Mouse (Mus musculus) cerebellum, adult 9-10 months (tissue): Measurements from ENCODE around the gene Cactin.

ENCODE experiments used
- DNase-seq: peaks from one replicate; pipeline ENCODE4 v3.0.0; 2022

Gene Cactin

DNA sequence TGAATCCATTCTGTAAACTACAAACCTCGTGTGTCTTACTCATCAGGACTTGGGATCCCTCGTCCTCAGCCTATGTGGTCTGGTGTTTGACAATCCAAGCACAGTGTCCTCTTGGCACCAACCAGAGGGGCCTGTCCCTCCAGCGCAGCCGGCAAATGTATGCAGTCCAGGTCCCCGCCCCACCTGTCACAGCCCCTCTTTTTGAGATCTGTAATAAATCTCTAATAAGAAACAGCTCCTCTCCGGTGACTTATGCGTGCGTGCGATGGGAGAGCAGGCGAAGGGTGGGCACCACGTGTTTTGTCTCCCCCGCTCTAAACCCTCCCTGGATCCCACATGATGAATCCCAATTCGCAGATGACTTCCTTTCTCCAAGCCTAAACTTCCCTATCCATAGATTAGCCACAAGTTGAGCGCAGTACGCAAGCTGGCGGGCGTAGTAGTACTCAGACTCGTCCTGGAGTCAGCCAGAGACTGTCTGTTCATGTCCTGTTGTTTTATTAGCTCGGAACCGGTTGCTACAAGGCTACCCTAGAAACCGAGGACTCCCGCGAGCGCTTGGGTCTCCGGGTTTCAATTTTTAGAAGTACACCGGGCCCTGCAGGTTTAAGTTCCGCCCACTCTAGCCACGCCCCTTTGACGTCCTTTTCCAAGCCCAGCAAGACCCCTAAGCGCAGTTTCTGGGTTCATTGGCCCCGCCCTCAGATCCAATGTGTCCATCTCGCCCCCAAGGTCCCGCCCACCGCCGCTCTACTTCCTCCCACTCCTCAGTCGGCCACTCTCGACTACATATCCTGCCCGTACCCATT lies 958 bp upstream of the Cactin start:
- DNase-seq, result no peak

DNA sequence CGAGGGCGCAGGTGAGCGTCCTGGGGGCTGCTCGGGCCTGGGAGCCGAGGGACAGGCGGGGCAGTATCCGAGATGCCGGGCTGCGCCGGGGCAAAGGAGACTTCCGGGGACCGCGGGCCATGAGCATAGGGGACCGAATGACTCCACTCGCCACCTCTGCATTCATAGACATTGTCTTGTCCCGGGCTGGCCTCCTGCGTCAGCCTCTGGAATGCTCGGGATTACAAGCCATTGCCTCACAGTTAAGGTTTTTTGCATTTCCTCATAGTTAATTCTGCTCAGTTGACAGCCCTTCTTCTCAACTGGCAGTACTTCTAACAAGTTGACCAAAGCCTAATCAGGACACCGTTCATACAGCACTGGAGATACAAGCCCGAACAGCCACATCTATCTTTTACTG lies 533 bp downstream of the Cactin start:
- peak; percentile 69 for DNase-seq

DNA sequence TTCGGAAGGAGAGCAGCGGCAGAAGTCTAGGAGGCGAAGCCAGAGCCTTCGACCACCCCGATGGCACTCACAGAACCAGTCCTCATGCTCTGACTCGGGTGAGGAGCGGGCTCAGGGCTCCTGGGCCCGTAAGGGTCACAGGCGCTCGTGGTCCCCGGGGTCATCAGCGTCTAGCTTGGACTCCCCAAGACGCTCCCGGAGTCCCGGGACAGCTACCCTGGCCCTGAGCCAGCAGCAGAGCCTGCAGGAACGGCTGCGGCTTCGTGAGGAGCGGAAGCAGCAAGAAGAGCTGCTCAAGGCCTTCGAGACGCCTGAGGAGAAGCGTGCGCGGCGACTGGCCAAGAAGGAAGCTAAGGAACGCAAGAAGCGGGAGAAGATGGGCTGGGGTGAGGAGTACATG lies 1.5 kb downstream of the Cactin start:
- peak; percentile 69 for DNase-seq

DNA sequence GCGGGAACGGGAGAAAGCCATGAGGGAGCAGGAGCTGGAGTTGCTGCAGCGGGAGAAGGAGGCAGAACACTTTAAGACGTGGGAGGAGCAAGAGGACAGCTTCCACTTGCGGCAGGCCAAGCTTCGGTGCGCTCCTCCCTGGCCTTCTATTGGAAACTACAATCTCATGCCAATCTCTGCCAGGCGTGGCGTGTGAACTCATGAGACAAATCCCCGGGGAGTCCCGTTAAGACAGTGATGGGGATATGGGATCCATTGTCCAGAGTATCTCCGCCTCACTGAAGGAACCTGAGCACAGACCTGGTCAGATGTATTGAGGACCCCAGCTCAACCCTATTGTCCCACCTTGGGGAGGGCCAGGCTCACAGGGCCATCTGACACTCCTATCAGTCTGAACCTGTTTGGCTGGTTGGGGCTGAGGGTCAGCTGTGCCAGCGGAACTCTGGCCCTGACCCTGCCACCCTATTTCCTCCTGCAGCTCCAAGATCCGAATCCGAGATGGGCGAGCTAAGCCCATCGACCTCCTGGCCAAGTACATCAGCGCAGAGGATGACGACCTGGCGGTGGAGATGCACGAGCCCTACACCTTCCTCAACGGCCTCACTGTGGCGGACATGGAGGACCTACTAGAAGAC lies 2.4 kb downstream of the Cactin start:
- peak; percentile 54 for DNase-seq

DNA sequence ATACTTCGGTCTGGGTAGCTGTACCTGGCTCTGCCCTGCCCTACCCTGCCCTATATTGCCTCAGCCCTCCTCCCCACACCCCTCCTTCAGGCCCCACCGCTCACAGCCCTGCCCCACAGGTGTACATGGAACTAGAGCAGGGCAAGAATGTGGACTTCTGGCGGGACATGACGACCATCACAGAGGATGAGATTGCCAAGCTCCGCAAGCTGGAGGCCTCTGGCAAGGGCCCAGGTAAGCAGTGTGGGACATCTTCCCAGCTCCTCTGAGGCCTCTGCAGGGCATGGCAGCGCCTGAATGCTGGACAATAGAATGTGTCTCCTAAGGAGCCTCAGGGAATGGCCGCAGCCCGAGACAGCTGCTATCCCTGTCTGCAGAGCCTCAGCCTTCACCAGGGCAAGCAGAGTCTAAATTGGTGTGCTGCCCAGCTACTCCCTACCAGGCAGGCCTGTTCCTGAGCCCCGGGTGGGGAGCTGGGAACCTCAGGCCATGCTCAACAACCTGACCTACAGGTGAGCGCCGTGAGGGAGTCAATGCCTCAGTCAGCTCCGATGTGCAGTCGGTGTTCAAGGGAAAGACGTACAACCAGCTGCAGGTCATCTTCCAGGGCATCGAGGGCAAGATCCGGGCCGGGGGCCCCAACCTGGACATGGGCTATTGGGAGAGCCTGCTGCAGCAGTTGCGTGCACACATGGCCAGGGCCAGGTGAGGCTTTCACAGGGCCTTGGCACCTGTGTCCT lies 3.1 kb downstream of the Cactin start:
- DNase-seq, result peak; percentile 48

DNA sequence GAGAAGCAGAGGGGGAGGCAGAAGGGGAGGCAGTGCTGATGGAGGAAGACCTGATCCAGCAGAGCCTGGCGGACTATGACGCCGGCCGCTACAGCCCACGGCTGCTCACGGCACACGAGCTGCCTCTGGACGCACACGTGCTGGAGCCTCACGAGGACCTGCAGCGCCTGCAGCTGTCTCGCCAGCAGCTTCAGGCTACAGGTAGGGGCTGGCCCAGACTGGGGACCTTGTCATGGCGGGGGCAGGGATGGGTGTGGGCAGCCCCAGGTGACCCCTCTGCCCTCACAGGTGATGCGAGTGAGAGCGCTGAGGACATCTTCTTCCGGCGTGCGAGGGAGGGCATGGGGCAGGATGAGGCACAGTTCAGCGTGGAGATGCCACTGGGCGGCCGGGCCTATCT lies 4.3 kb downstream of the Cactin start:
- DNase-seq, result peak; percentile 24

DNA sequence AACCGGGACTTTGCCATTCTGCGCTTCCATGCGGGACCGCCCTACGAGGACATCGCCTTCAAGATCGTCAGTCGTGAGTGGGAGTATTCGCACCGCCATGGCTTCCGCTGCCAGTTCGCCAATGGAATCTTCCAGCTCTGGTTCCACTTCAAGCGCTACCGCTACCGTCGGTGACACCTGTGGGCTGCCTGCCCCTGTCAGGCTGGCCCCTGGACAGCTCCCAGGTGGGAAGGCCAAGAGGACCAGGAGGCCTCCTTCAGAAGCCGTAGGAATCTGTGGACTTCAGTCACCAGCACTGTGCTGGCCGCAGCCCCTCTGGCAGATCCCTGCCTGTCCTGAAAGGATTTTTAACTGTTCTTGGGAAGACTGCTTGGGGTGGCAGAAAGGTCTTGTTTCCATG lies 4.9 kb downstream of the Cactin start:
- no peak for DNase-seq

DNA sequence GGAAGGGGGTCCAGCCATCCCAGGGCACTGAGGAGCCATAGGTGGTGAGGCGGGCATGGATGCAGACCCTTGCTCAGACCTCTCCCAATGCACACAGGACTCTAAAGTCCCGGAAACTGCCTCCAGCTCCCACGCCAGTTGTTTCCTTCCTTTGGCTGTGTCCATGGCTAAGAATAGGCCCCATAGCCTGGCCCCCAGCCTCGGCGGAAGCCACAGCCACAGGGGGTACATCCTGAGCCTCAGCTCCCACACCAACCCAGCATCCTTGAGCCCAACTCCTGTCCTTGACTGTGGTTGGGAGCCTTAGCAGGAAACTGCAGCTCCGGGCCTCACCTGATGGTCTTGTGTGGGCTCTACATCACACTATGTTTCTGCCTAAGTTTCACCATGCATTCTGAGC lies 6.0 kb downstream of the Cactin start:
- DNase-seq, result no peak

DNA sequence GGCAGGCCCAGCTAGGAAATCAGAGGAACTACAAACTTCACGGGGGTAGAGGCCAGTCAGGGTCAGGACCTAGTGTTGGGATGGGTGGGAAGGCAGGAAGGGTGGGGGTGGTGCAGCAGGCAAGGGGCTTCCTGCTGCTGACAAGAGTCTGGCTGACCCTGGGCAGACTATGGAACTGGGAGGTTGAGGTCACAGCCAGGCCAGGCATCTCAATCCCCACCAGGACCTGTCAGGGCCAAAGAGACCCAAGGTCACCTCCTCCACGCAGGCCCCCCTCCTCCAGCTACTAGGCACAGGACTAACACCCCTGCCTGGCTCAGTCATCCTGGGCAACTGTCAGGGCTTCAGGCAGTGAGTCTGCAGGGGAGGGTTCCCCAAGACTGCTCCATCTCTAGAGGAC lies 7.1 kb downstream of the Cactin start:
- no peak for DNase-seq

DNA sequence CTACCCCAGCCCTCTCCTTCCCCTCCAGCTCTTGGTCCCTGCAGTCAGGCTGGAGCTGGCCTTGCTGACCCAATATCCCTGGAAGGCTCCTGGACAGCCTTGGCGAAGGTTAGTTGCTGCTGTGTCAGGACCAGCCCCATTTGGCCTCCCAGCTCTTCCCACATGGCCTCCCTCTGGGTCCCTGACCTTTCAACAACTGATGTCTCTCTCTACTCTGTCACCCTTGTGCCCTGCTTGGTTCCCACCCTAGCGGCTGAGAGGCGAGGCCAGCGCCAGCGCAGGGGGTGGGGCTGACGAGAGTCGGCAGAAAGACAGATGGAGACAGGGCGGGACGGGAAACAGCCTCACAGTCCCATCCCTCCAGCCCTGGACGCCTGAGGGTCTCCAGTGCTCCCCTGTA lies 7.5 kb downstream of the Cactin start, which contains the start of gene Tbxa2r:
Gene Tbxa2r (plus strand): TSS at position 346 of the 400 bp plus-strand sequence.
- no peak for DNase-seq

DNA sequence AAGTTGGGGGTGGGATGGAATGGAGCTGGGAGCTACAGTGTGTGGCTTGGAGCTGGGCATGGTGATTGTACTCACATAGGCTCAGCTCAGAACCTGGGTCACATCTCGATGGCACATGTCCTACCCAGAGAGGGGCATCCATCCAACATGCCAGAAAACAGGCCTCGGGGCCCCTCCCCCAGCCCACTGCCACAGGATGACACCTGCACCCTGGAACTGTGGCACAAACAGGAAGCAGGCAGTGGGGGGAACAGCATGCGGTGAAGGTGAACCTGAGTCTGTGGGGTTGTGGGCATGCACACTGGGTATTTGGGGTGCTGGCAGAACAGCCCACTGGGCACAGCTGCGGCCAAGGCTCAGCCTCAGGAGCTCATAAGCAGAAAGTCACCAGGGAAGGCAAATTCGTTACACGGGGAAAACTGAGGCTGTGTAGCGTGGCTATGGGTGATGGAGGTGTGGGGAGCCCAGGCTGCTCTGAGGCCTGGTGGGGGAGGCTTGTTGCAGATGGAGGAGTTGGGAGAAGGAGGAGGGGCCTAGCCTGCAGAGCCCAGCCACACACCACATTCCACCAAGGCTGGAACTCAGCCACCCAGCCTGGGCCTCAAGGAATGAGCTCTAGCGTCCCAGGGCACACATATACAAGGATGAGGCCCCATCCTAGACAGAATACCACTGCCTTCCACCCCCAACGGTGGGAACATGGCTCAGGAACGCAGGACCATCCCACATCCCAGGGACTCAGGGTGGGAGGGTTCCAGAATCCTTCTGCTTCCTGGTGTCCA lies 8.5 kb downstream of the Cactin start:
- DNase-seq, result peak; percentile 22

DNA sequence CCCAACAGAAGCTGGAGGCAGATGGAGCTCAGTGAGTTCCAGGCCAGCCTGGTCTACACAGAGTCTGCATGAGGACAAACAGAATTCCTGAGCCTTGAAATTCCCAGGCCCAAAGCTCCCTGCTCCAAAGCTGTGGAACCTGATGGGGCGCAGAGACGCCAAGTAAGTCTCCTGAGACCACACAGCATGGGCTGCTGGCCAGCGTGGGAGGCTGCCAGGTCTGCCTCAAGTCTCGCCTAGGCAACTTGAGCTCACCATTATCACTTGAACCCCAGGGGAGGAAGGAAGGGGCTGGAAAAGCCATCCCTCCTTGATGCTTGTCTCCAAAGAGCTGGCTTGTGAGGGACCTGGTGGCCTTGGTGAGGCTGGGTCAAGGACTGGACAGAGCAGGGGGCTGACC lies 9.1 kb downstream of the Cactin start:
- DNase-seq, result no peak

DNA sequence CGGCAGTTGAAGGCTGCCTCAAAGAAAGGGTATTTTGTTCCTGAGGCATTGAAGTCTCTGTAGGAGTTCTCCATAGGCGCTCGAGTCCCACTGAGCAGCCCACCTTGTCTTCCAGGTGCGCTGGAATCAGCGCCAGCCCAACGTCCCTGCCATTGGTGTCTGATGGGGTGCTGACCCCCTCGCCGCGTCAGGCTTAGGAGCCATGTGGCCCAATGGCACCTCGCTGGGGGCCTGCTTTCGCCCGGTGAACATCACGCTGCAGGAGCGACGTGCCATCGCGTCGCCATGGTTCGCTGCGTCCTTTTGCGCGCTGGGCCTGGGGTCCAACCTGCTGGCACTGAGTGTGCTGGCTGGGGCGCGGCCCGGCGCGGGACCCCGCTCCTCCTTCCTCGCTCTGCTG lies 11.4 kb downstream of the Cactin start:
- no peak for DNase-seq

DNA sequence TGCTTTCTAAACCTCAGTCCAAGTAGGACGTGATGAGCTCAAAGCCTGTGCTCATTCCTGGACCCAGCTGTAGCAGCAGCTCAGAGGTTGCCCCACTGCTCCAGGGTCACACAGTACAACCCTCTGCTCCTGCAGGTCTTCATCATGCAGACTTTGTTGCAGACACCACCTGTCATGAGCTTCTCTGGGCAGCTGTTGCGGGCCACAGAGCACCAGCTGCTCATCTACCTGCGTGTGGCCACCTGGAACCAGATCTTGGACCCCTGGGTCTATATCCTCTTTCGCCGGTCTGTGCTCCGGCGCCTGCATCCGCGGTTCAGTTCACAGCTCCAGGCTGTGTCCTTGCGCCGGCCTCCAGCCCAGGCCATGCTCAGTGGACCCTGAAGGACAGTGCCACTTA lies 13.4 kb downstream of the Cactin start:
- DNase-seq, result no peak

DNA sequence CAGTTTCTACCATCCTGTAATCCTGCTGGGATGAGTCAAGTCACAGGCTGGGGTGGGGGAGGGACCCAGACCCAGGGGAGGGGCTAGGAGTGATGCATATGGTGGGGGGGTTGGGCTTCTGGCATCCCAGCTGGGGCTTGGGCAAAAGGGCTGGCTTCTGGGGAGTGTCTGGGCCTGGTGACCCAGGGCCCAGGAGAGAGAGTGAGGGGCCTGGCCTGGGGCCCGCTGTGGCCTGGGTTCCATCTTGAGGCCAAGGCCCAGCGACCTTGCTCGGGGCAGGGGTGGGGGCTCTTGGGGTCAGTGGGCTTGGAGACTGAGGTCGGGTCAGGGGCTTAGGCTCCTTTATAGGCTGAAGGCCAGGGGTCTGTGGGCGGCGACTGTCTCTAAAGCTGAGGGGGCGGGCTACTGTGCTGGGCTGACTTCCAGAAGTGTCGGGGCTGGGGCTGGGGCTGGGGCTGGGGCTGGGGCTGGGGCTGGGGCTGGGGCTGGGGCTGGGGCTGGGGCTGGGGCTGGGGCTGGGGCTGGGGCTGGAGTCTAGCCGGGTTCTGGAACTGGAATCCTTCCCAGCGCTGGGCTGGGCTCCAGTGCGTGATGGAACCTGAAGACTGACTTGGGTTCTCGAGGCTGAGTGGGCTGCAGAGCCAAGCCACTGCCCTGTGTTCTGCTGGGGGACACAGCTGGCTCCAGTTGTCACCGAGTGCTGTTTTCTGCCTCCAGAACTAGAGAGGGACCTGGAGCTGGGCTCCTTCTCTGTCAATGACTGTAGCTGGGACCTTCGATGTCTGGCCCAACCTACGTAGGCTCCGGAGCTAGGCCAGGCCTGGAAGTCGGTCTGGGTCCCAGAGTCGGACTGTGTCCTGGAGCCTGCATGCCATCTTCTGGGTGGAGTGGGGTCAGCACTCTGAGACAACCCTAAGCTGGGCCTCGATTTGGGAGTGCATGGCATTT lies 14.8 kb downstream of the Cactin start:
- no peak for DNase-seq

DNA sequence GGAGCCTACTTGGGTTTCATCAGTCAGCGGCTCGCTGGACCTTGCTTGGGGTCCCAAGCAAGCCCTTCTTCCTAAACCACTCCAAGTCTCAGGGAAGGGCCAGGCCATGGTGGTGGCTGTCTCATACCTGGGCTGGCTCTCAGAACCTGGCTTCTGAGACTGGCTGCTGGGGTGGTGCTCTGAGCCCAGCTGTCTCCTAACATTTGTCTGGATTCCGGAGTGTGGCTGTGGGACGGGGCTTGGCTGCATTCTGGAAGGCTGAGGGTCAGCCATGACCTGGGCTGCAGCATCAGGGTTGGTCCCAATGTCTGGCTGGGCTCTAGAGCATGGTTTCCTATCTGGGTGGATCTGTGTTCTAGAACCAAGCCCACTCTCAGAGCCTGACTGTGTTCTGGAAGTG lies 15.7 kb downstream of the Cactin start:
- DNase-seq, result no peak

DNA sequence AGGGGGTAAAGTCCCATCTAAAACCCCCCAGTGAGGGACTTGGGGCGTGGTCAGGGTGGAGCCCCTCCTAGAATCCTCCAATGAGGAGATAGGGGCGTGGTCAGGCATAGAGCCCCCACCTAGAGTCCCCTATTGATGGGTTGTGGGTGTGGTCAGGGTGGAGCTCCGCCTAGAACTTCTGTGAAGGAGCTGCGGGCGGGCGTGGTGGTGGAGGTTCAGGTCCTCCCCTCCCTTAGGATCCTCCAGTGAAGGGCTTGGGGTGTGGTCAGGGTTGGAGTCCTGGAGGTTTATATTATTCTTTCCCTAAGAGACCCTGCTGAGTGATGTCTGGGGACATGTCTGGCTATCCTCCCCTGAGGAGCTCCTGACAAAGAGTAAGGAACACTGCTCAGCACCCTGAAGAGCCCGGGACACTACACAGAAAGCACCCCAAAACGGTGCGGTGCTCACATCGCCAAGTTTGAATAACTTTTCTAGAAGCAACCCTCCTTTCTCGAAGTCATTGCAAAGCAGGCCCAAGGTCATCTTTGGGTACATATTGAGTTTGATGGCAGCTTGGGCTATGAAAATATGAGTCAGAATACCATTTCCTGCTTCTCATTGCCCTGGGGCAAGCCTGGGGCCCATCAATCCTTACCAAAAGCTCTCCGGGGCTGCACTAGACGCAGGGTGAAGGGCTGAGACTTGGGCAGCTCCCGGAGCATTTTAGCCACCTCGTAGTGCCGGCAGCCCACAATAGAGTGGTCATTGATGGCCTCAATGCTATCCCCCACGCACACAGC lies 19.8 kb downstream of the Cactin start:
- DNase-seq, result peak; percentile 32

DNA sequence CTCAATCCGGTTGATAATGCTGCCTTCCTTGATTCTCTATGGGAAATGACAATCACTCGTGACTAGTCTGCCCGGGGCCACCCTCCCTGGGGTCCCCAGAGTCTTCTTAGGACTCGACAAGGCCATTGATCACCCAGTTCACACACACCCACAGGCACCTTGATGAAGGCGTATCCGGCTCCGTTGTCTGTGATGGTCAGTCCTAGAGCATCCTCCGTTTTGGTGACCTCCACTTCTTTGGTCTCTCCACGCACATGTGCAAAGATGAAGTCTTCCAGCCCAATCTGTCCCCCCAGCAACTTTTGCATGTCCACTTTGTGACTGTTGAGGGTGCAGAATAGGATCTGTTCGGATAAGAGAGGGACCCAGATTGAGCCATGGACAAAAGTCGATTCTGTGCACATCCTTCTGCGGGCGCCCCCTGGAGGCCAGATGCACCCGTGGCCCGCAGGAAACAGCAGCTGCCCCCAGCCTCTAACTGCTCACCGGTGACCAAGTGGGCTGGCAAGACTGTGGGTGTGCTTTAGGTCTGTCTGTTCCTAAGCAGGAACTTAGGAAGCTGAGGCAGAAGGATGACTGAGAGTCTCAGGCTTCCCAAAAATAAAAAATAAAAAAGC lies 20.5 kb downstream of the Cactin start:
- DNase-seq, result peak; percentile 65

DNA sequence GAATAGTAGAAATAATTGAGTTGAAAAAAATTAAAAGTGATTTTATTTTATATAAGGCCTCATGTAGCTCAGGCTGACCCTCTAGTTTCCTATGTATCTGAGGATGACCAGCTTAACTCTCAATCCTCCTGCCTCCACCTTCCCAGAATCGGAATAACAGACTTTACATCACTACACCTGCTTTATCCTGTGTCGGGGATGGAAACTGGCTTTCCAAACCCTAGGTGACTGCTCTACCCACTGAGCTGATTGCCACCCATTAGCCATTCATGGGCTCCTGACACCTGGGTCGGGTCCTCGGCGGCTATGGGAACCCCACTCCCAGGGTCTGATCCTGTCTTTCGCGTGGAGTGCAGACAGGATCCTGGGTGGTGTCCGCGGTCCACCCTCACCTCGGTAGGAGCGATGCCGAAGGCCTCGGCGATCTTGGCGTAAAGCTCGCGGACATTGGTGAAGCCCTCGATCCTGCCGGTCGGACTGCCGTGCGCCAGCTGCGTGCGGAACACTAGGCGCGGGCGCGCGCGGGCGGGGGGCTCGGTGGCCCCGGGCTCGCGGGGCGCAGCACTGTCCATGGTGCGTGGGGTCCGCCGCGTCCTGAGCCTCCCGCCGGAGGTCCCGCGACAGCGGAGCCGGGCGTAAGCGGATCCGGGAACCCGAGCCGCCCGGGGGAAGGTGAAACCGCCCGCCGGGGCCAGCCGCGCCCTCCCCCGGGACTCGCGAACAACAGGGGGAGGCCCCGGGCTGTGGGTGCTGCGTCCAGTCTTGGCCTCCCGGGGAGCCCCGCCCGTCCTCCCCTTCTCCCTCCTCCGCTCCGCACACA lies 22.0 kb downstream of the Cactin start, which contains the start of gene Gipc3:
Gene Gipc3 (minus strand): TSS at position 581 of the 820 bp plus-strand sequence.
- no peak for DNase-seq
